ENCODE assay signal across 8 mouse cellular contexts in genomic region chr10:75151311-75151710, GRCm38 (mm10).
A peak's percentile ranks its signal among the peaks of the same experiment; 100 is the strongest.
DNase-seq lines count a peak whose midpoint lies in the region; ATAC-seq lines count a peak whose summit lies in the region.

No protein-coding gene starts in this region.

- peak; percentile 81 for ATAC-seq in activated CD4-positive, CD25-positive, alpha-beta regulatory T cell, adult 4 months
- peak; percentile 88 for ATAC-seq in megakaryocyte, adult 5-6 weeks (ENCODE audit: poor library complexity, severe bottlenecking)

- DNase-seq in cerebellum, postnatal 36 days: peak; percentile 69 to 82
- DNase-seq in gastrocnemius, adult 8-10 months (ENCODE audit: low spot score in 2 of 2): peak; percentile 65 to 76
- DNase-seq in induced T-regulatory cell, adult 2 months (ENCODE audit: low read depth): peak; percentile 89
- DNase-seq in left cerebral cortex, adult 18-20 months (ENCODE audit: low spot score in 2 of 2): peak; percentile 73 to 79
- DNase-seq in right cerebral cortex, adult 2 months (ENCODE audit: low spot score in 2 of 2): peak; percentile 79 to 85
- no peak for DNase-seq in yolk sac, embryonic 10.5 days (ENCODE audit: low spot score)
